Mouse (Mus musculus): ENCODE measurements around the gene 4930407I10Rik. TPM values are rescaled to one million over a fixed set of nuclear protein-coding genes. Genes with fewer than 3 reads are reported as not detected.

The 4930407I10Rik gene
- polyA plus RNA-seq, 1 experiment from 2014 or later: not detected

Other genes starting within 250 kb of the 4930407I10Rik start
- gene Tob2, start 200.4 kb upstream of the 4930407I10Rik start, polyA plus RNA-seq (2015; fragmentation: Nextera tagmentation; extraction: Ambion mirVana): 20.2 and 21.1 TPM in 2 replicates
- 124 and 128 TPM in 2 replicates for gene Phf5a, start 187.2 kb upstream of the 4930407I10Rik start, polyA plus RNA-seq (2015; fragmentation: Nextera tagmentation; extraction: Ambion mirVana)
- gene Aco2, start 186.8 kb upstream of the 4930407I10Rik start, polyA plus RNA-seq (2015; fragmentation: Nextera tagmentation; extraction: Ambion mirVana): 243 and 244 TPM in 2 replicates
- gene Polr3h, start 132.9 kb upstream of the 4930407I10Rik start, polyA plus RNA-seq (2015; fragmentation: Nextera tagmentation; extraction: Ambion mirVana): 89.8 and 91.2 TPM in 2 replicates
- 130 and 133 TPM in 2 replicates for gene Csdc2, start 122.4 kb upstream of the 4930407I10Rik start, polyA plus RNA-seq (2015; fragmentation: Nextera tagmentation; extraction: Ambion mirVana)
- 82.5 and 84.5 TPM in 2 replicates for gene Pmm1, start 98.2 kb upstream of the 4930407I10Rik start, polyA plus RNA-seq (2015; fragmentation: Nextera tagmentation; extraction: Ambion mirVana)
- gene 1700029P11Rik, start 78.6 kb upstream of the 4930407I10Rik start, polyA plus RNA-seq (2015; fragmentation: Nextera tagmentation; extraction: Ambion mirVana): not detected in 2 replicates
- gene Xrcc6, start 71.3 kb upstream of the 4930407I10Rik start, polyA plus RNA-seq (2015; fragmentation: Nextera tagmentation; extraction: Ambion mirVana): 58.9 and 59.5 TPM in 2 replicates
- 42.3 and 44.7 TPM in 2 replicates for gene Desi1, start 25.3 kb upstream of the 4930407I10Rik start, polyA plus RNA-seq (2015; fragmentation: Nextera tagmentation; extraction: Ambion mirVana)
- gene Snu13, start 11.6 kb upstream of the 4930407I10Rik start, polyA plus RNA-seq (2015; fragmentation: Nextera tagmentation; extraction: Ambion mirVana): 258 and 264 TPM in 2 replicates
- gene Mei1, start 10.8 kb downstream of the 4930407I10Rik start, polyA plus RNA-seq (2015; fragmentation: Nextera tagmentation; extraction: Ambion mirVana): not detected in 2 replicates
- gene Ccdc134, start 68.8 kb downstream of the 4930407I10Rik start, polyA plus RNA-seq (2015; fragmentation: Nextera tagmentation; extraction: Ambion mirVana): 17.7 and 18.4 TPM in 2 replicates
- gene Srebf2, start 88.0 kb downstream of the 4930407I10Rik start, polyA plus RNA-seq (2015; fragmentation: Nextera tagmentation; extraction: Ambion mirVana): 223 and 225 TPM in 2 replicates
- 0.27 and 0.69 TPM in 2 replicates for gene Shisa8, start 153.7 kb downstream of the 4930407I10Rik start, polyA plus RNA-seq (2015; fragmentation: Nextera tagmentation; extraction: Ambion mirVana)
- gene Tnfrsf13c, start 165.2 kb downstream of the 4930407I10Rik start, polyA plus RNA-seq (2015; fragmentation: Nextera tagmentation; extraction: Ambion mirVana): 0.11 and 0.37 TPM in 2 replicates
- gene Cenpm, start 185.6 kb downstream of the 4930407I10Rik start, polyA plus RNA-seq (2015; fragmentation: Nextera tagmentation; extraction: Ambion mirVana): 38.9 and 45.6 TPM in 2 replicates
- gene 1500009C09Rik, start 193.2 kb downstream of the 4930407I10Rik start, polyA plus RNA-seq (2015; fragmentation: Nextera tagmentation; extraction: Ambion mirVana): 13.5 and 14.7 TPM in 2 replicates
- 450 and 460 TPM in 2 replicates for gene Sept3, start 215.7 kb downstream of the 4930407I10Rik start, polyA plus RNA-seq (2015; fragmentation: Nextera tagmentation; extraction: Ambion mirVana)
- 0.15 TPM in 1 of 2 replicates, not detected in the other for gene Wbp2nl, start 239.8 kb downstream of the 4930407I10Rik start, polyA plus RNA-seq (2015; fragmentation: Nextera tagmentation; extraction: Ambion mirVana)

Measured in forebrain, embryonic 15.5 days (tissue).